Mouse (Mus musculus) testis, adult 2 months (tissue): ENCODE results near the gene Dctpp1. TPM values are rescaled to one million over a fixed set of nuclear protein-coding genes. Genes with fewer than 3 reads are reported as not detected.

Experiments used
- H3K27ac ChIP-seq: fragments of 200-500 bp; 2 replicates; pipeline ENCODE4 v1.5.1; 2012; ENCODE audit warnings: low read depth, low read length; ENCODE audit not compliant: control insufficient read depth, insufficient read depth
- H3K27me3 ChIP-seq: fragments of 200-500 bp; 2 replicates; pipeline ENCODE4 v1.6.1; 2012; ENCODE audit warnings: mild to moderate bottlenecking, low read length, moderate library complexity; ENCODE audit not compliant: control insufficient read depth, insufficient read depth
- H3K36me3 ChIP-seq: fragments of 200-500 bp; 2 replicates; pipeline ENCODE4 v1.6.1; 2012; ENCODE audit warnings: mild to moderate bottlenecking, low read length; ENCODE audit not compliant: control insufficient read depth, insufficient read depth
- H3K4me1 ChIP-seq: fragments of 200-500 bp; 2 replicates; pipeline ENCODE4 v1.6.1; 2012; ENCODE audit warnings: low read length; ENCODE audit not compliant: control insufficient read depth, insufficient read depth
- H3K4me3 ChIP-seq: fragments of 200-500 bp; 2 replicates; pipeline ENCODE4 v1.5.1; 2012; ENCODE audit warnings: low read depth, mild to moderate bottlenecking, low read length, moderate library complexity, mixed read lengths; ENCODE audit not compliant: control insufficient read depth
- CTCF ChIP-seq: fragments of 200-500 bp; IDR thresholded peaks from 2 replicates; pipeline ENCODE4 v1.5.1; 2012; ENCODE audit warnings: low read depth, mild to moderate bottlenecking, inconsistent platforms, low read length, moderate library complexity; ENCODE audit not compliant: control insufficient read depth, insufficient read depth, insufficient replicate concordance
- POLR2A ChIP-seq: fragments of 200-500 bp; IDR thresholded peaks from 2 replicates; pipeline ENCODE4 v1.6.1; 2012; ENCODE audit warnings: low read depth, mild to moderate bottlenecking, inconsistent platforms, low read length, moderate library complexity; ENCODE audit not compliant: control insufficient read depth
- polyA plus RNA-seq: library from polyadenylated mRNA; depleted of rRNA; stranded (reverse); fragments of >200 nt; gene quantifications from 2 replicates; pipeline ENCODE4 v1.2.3, GENCODE M21; 2012

Gene Dctpp1
- polyA plus RNA-seq, 1 experiment = 22.2 TPM

DNA sequence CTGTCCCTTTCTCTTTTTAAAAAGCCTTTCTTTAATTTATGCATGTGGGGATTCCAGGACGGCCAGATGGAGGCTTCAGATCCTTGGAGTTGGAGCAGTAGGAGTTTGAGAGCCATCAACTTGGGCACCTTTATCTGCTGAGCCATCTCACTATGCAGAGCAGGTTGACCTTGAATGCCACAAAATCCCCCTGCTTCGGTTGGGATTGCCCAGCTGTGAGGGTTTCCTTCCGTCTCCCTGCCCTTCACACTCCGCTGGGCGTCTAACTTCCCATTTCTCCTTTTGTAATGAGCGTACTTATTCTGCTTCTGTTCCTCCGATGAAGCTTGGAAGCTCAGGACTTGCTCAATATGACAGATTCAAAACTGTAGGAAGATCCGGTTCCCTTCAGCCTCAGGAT is 29.6 kb upstream of the Dctpp1 start:
- Histone ChIP-seq H3K4me3 (no peak overlapping the region), H3K27me3 (no peaks in the 10 kb centered on the region), H3K36me3 (no peaks in the 10 kb centered on the region), H3K27ac (no peak overlapping the region), H3K4me1 (no peaks in the 10 kb centered on the region)
- TF ChIP-seq CTCF = no peak
- no peak for TF ChIP-seq POLR2A

GRCm38 (mm10) chr7:127289306-127289705 is 28.8 kb upstream of the Dctpp1 start:
- Histone ChIP-seq H3K27me3 (no peaks in the 10 kb centered on the region), H3K4me1 (no peaks in the 10 kb centered on the region), H3K4me3 (no peak overlapping the region), H3K36me3 (no peaks in the 10 kb centered on the region), H3K27ac (no peak overlapping the region)
- TF ChIP-seq POLR2A = no peak
- TF ChIP-seq CTCF = no peak

DNA sequence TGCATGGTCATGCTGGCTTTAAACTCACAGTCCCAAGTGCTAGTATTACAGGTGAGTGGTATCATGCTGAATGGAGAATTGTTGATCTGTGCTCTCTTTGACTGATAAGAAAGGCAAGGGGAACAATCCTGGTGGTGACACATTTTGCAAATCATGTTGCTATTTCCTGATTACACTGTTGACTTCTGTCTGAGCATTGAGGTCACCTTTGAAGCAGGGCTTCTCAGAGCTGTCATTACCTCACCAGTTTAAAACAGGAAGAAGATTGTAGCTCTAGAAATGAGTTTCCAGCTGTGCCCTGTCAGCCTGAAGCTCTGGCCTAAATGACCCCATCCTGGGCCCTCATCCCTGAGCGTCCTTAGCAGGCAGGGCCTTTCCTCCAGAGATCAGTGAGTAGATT is 27.4 kb upstream of the Dctpp1 start:
- Histone ChIP-seq H3K27me3 (no peaks in the 10 kb centered on the region), H3K4me3 (no peak overlapping the region), H3K4me1 (no peaks in the 10 kb centered on the region), H3K27ac (no peak overlapping the region), H3K36me3 (no peaks in the 10 kb centered on the region)
- no peak for TF ChIP-seq CTCF
- TF ChIP-seq POLR2A = no peak

GRCm38 (mm10) chr7:127285154-127285553 is 24.6 kb upstream of the Dctpp1 start:
- Histone ChIP-seq H3K27me3 (no peaks in the 10 kb centered on the region), H3K4me1 (no peaks in the 10 kb centered on the region), H3K27ac (no peak overlapping the region), H3K4me3 (no peak overlapping the region), H3K36me3 (no peaks in the 10 kb centered on the region)
- TF ChIP-seq CTCF (no peak), POLR2A (no peak)

GRCm38 (mm10) chr7:127282190-127282589 is 21.7 kb upstream of the Dctpp1 start:
- Histone ChIP-seq H3K27me3 (no peaks in the 10 kb centered on the region), H3K27ac (no peak overlapping the region), H3K4me1 (peaks cover 5% of the 10 kb centered on the region; the same call in 1 of the 2 replicates), H3K36me3 (no peaks in the 10 kb centered on the region), H3K4me3 (no peak overlapping the region)
- TF ChIP-seq POLR2A (no peak), CTCF (no peak)

DNA sequence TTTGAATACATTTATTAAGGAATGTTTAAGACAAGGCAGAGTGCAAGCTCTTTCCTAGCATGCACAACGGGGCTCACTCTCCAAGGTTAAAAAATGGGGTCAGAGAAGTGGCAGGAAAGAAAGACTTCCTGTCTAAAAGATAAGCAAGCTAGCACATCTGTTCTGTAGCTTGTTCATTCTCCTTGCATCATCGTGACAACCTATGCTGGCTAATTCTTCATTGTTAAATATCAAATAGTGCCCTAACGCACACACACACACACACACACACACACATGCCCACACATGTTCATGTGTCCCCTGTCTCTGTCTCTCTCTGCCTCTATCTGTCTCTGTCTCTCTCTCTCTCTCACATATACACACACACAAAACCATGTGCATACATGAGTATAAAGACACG is 20.6 kb upstream of the Dctpp1 start:
- H3K27me3 ChIP-seq = no peaks in the 10 kb centered on the region
- H3K4me1 ChIP-seq = peaks cover 10% of the 10 kb centered on the region
- TF ChIP-seq CTCF (no peak), POLR2A (no peak)
- no peak overlapping the region for H3K4me3 ChIP-seq
- H3K36me3 ChIP-seq = no peaks in the 10 kb centered on the region
- no peak overlapping the region for H3K27ac ChIP-seq

- no peak for TF ChIP-seq POLR2A
- TF ChIP-seq CTCF = no peak
- Histone ChIP-seq H3K4me3 (no peak overlapping the region), H3K36me3 (no peaks in the 10 kb centered on the region), H3K27me3 (no peaks in the 10 kb centered on the region), H3K4me1 (peaks cover 10% of the 10 kb centered on the region), H3K27ac (no peak overlapping the region)
Observed at GRCm38 (mm10) chr7:127280092-127280491, 19.6 kb upstream of the Dctpp1 start.

DNA sequence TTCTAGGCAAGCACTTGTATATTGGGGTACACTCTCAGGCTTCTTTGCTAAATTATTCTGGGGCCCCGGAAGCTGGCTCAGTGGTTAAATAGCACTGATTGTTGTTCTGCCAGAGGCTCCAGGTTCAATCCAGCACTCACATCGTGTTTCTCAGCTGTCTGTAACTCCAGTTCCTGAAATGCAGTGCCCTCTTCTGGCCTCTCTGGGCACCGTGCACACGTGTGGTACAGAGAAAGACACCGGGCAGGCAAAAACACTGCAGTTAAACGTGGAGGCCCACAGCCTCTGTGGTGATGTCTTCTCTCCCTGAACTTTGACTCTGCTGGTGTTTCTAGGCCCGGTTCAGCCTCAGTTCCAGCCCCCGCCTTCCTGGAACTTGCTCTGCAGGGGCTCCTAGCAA is 17.8 kb upstream of the Dctpp1 start:
- no peaks in the 10 kb centered on the region for H3K27me3 ChIP-seq
- peak; percentile 40; the same call in 1 of the 2 replicates for TF ChIP-seq CTCF
- no peak for TF ChIP-seq POLR2A
- peaks cover 10% of the 10 kb centered on the region for H3K4me1 ChIP-seq
- H3K36me3 ChIP-seq = no peaks in the 10 kb centered on the region
- no peak overlapping the region for H3K4me3 ChIP-seq
- H3K27ac ChIP-seq = no peak overlapping the region
